Mouse (Mus musculus) CH12.LX (cell line): Measurements from ENCODE around the gene Scg5. TPM values are rescaled to one million over a fixed set of nuclear protein-coding genes. Genes with fewer than 3 reads are reported as not detected.

Source experiments
- DNase-seq: peaks from one replicate; pipeline ENCODE4 v3.0.0-alpha.2; 2013; ENCODE audit errors: extremely low read depth
- H3K27ac ChIP-seq: 2 replicates; pipeline ENCODE4 v1.5.1; 2012; ENCODE audit warnings: low read depth, mild to moderate bottlenecking, control low read depth, moderate library complexity; ENCODE audit not compliant: insufficient read depth
- H3K27me3 ChIP-seq: replicated peaks from 2 replicates; pipeline ENCODE3; 2012; ENCODE audit warnings: inconsistent platforms
- H3K36me3 ChIP-seq, 2 experiments: replicated peaks in 1 of 2; 2 replicates each; pipeline versions ENCODE3 to v1.6.1; 2012; ENCODE audit warnings: inconsistent platforms in 1 of 2, low read length in 1 of 2, mild to moderate bottlenecking in 1 of 2, mixed read lengths in 1 of 2, moderate library complexity in 1 of 2; ENCODE audit not compliant: control insufficient read depth in 1 of 2, insufficient read depth in 1 of 2
- H3K4me1 ChIP-seq, 2 experiments: 2 replicates each; pipeline ENCODE4 v1.6.1; 2012; ENCODE audit warnings: inconsistent platforms in 1 of 2, moderate library complexity in 1 of 2; ENCODE audit not compliant: insufficient read depth in 2 of 2, control insufficient read depth in 1 of 2
- H3K4me2 ChIP-seq: 2 replicates; pipeline ENCODE4 v1.6.1; 2012; ENCODE audit warnings: low read depth, mild to moderate bottlenecking, control low read depth; ENCODE audit not compliant: poor library complexity, insufficient read depth, severe bottlenecking
- H3K4me3 ChIP-seq, 3 experiments: fragments of 150-350 bp in 1 of 3; sonication (generic) in 1 of 3; replicated peaks in 1 of 3; 2 replicates each; pipeline versions ENCODE3 to v1.5.1; 2011 to 2012; ENCODE audit warnings: low read depth in 2 of 3, low read length in 2 of 3, mild to moderate bottlenecking in 2 of 3, moderate library complexity in 2 of 3, control low read depth in 1 of 3, improper control_type of control experiment in 1 of 3, inconsistent platforms in 1 of 3, mixed read lengths in 1 of 3; ENCODE audit not compliant: poor library complexity in 1 of 3
- H3K79me2 ChIP-seq: replicated peaks from 2 replicates; pipeline ENCODE4 v1.6.1; 2012; ENCODE audit warnings: mild to moderate bottlenecking, moderate library complexity; ENCODE audit not compliant: control insufficient read depth, poor library complexity, insufficient read depth, severe bottlenecking; ENCODE audit errors: extremely low read depth
- H3K9ac ChIP-seq: 2 replicates; pipeline ENCODE4 v1.6.1; 2012; ENCODE audit warnings: low read depth, mild to moderate bottlenecking, control low read depth, moderate library complexity; ENCODE audit not compliant: insufficient read depth
- H3K9me3 ChIP-seq: replicated peaks from 2 replicates; pipeline ENCODE3; 2012; ENCODE audit warnings: low read length, inconsistent platforms, mixed read lengths
- CHD1 ChIP-seq: IDR thresholded peaks from 2 replicates; pipeline ENCODE4 v1.6.1; 2012; ENCODE audit warnings: low read depth, low read length, improper control_type of control experiment, inconsistent platforms
- CHD2 ChIP-seq: IDR thresholded peaks from 2 replicates; pipeline ENCODE4 v1.6.1; 2011; ENCODE audit warnings: low read length, improper control_type of control experiment
- CTCF ChIP-seq, 2 experiments: IDR thresholded peaks in 1 of 2; conservative IDR thresholded peaks in 1 of 2; 2 replicates each; pipeline ENCODE4 v1.5.1; 2011 to 2012; ENCODE audit warnings: low read depth in 2 of 2, low read length in 2 of 2, improper control_type of control experiment in 1 of 2, inconsistent platforms in 1 of 2, mild to moderate bottlenecking in 1 of 2, moderate library complexity in 1 of 2
- ELF1 ChIP-seq: IDR thresholded peaks from 2 replicates; pipeline ENCODE4 v1.6.1; 2014; ENCODE audit warnings: low read depth, mild to moderate bottlenecking, inconsistent platforms, low read length, improper control_type of control experiment
- ETS1 ChIP-seq: conservative IDR thresholded peaks from 2 replicates; pipeline ENCODE4 v1.6.1; 2012; ENCODE audit warnings: low read depth, mild to moderate bottlenecking, inconsistent platforms, low read length, improper control_type of control experiment, moderate library complexity
- HCFC1 ChIP-seq: IDR thresholded peaks from 2 replicates; pipeline ENCODE4 v1.6.1; 2012; ENCODE audit warnings: low read depth, mild to moderate bottlenecking, inconsistent platforms, low read length, improper control_type of control experiment
- JUND ChIP-seq: conservative IDR thresholded peaks from 2 replicates; pipeline ENCODE4 v1.6.1; 2011; ENCODE audit warnings: low read depth, low read length, improper control_type of control experiment
- KAT2A ChIP-seq: IDR thresholded peaks from 2 replicates; pipeline ENCODE4 v1.6.1; 2012; ENCODE audit warnings: low read length, improper control_type of control experiment, inconsistent platforms; ENCODE audit not compliant: insufficient replicate concordance
- MAFK ChIP-seq: IDR thresholded peaks from 2 replicates; pipeline ENCODE4 v1.6.1; 2011; ENCODE audit warnings: low read length, improper control_type of control experiment; ENCODE audit not compliant: insufficient replicate concordance
- MAX ChIP-seq: IDR thresholded peaks from 2 replicates; pipeline ENCODE4 v1.6.1; 2011; ENCODE audit warnings: low read length, improper control_type of control experiment
- MAZ ChIP-seq: IDR thresholded peaks from 2 replicates; pipeline ENCODE4 v1.6.1; 2012; ENCODE audit warnings: low read depth, mild to moderate bottlenecking, inconsistent platforms, low read length, improper control_type of control experiment, moderate library complexity
- MEF2A ChIP-seq: IDR thresholded peaks from 2 replicates; pipeline ENCODE4 v1.6.1; 2014; ENCODE audit warnings: low read depth, mild to moderate bottlenecking, inconsistent platforms, low read length, improper control_type of control experiment, borderline replicate concordance
- MXI1 ChIP-seq: IDR thresholded peaks from 2 replicates; pipeline ENCODE4 v1.6.1; 2011; ENCODE audit warnings: mild to moderate bottlenecking, low read depth, low read length, improper control_type of control experiment
- MYC ChIP-seq: IDR thresholded peaks from 2 replicates; pipeline ENCODE4 v1.6.1; 2011; ENCODE audit warnings: low read depth, mild to moderate bottlenecking, improper control_type of control experiment, low read length
- NELFE ChIP-seq: IDR thresholded peaks from 2 replicates; pipeline ENCODE4 v1.6.1; 2011; ENCODE audit warnings: low read depth, low read length, improper control_type of control experiment
- NRF1 ChIP-seq: IDR thresholded peaks from 2 replicates; pipeline ENCODE4 v1.6.1; 2014; ENCODE audit warnings: low read depth, mild to moderate bottlenecking, inconsistent platforms, low read length, improper control_type of control experiment, moderate library complexity
- PAX5 ChIP-seq: IDR thresholded peaks from 2 replicates; pipeline ENCODE4 v1.6.1; 2012; ENCODE audit warnings: low read length, inconsistent platforms, mixed read lengths
- POLR2A ChIP-seq: IDR thresholded peaks from 2 replicates; pipeline ENCODE4 v1.6.1; 2011; ENCODE audit warnings: low read depth, mild to moderate bottlenecking, improper control_type of control experiment, low read length
- POLR2AphosphoS2 ChIP-seq: IDR thresholded peaks from 2 replicates; pipeline ENCODE4 v1.6.1; 2011; ENCODE audit warnings: low read depth, low read length, improper control_type of control experiment
- RAD21 ChIP-seq: IDR thresholded peaks from 2 replicates; pipeline ENCODE4 v1.6.1; 2011; ENCODE audit warnings: low read depth, mild to moderate bottlenecking, low read length, improper control_type of control experiment, moderate library complexity
- RCOR1 ChIP-seq: conservative IDR thresholded peaks from 2 replicates; pipeline ENCODE4 v1.6.1; 2012; ENCODE audit warnings: low read depth, mild to moderate bottlenecking, inconsistent platforms, low read length, improper control_type of control experiment
- SIN3A ChIP-seq: IDR thresholded peaks from 2 replicates; pipeline ENCODE4 v1.6.1; 2012; ENCODE audit warnings: low read length, improper control_type of control experiment, inconsistent platforms
- SMC3 ChIP-seq: IDR thresholded peaks from 2 replicates; pipeline ENCODE4 v1.6.1; 2011; ENCODE audit warnings: low read depth, low read length, improper control_type of control experiment
- TBP ChIP-seq: conservative IDR thresholded peaks from 2 replicates; pipeline ENCODE4 v1.6.1; 2011; ENCODE audit warnings: low read depth, low read length, improper control_type of control experiment
- UBTF ChIP-seq: IDR thresholded peaks from 2 replicates; pipeline ENCODE4 v1.6.1; 2012; ENCODE audit warnings: low read depth, mild to moderate bottlenecking, inconsistent platforms, low read length, improper control_type of control experiment, moderate library complexity
- USF2 ChIP-seq: conservative IDR thresholded peaks from 2 replicates; pipeline ENCODE4 v1.6.1; 2011; ENCODE audit warnings: low read depth, low read length, improper control_type of control experiment
- ZC3H11A ChIP-seq: IDR thresholded peaks from 2 replicates; pipeline ENCODE4 v1.6.1; 2012; ENCODE audit warnings: low read depth, mild to moderate bottlenecking, inconsistent platforms, low read length, improper control_type of control experiment
- ZKSCAN1 ChIP-seq: IDR thresholded peaks from 2 replicates; pipeline ENCODE4 v1.6.1; 2012; ENCODE audit warnings: low read depth, inconsistent platforms, low read length, improper control_type of control experiment, borderline replicate concordance
- ZMIZ1 ChIP-seq: IDR thresholded peaks from 2 replicates; pipeline ENCODE4 v1.6.1; 2012; ENCODE audit warnings: low read depth, mild to moderate bottlenecking, inconsistent platforms, low read length, improper control_type of control experiment
- dilution Hi-C: fragments of 300-500 bp; cut with MboI; formaldehyde crosslinking; loops from 2 replicates; pipeline ENCODE4 v1.14.3; 2020; ENCODE audit warnings: low sequenced_read_pairs; ENCODE audit not compliant: extremely low pct_unique_long_range_greater_than_20kb, extremely low pct_ligation_motif_present
- in situ Hi-C: fragments of 300-500 bp; cut with MboI; formaldehyde crosslinking; loops from 3 replicates; pipeline ENCODE4 v1.14.3; 2019; ENCODE audit warnings: low sequenced_read_pairs, low pct_ligation_motif_present, low pct_unique_long_range_greater_than_20kb, mixed read lengths
- polyA plus RNA-seq: library from polyadenylated mRNA; unstranded; fragments of >175 nt; gene quantifications from 2 replicates; pipeline ENCODE4 v1.2.1, GENCODE M21; 2012; ENCODE audit warnings: low read depth; ENCODE audit not compliant: insufficient read length
- total RNA-seq, 2 experiments: library from RNA; depleted of rRNA; stranded (reverse); fragments of 300-350 nt in 1 of 2; fragments of >200 nt in 1 of 2; gene quantifications; 2 replicates each; pipeline ENCODE4 v1.2.3; 2012 to 2014

Scg5 gene
- total and polyA plus RNA-seq, 3 experiments = not detected

GRCm38 (mm10) chr2:113781521-113781920, 47.4 kb downstream of the Scg5 start:
- Histone ChIP-seq H3K4me3 (no peak overlapping the region), H3K79me2 (no peaks in the 10 kb centered on the region), H3K27ac (no peak overlapping the region), H3K36me3 (no peaks in the 10 kb centered on the region), H3K4me2 (no peak overlapping the region), H3K9me3 (no peaks in the 10 kb centered on the region), H3K27me3 (no peaks in the 10 kb centered on the region), H3K4me1 (peaks cover 10 to 23% of the 10 kb centered on the region in 2 experiments; a peak in 3 of 4 replicates), H3K9ac (no peak overlapping the region)
- no peak for DNase-seq
- TF ChIP-seq TBP (no peak), CTCF (conservative IDR thresholded peaks at IDR 0.05 in 1 of 2, IDR thresholded peaks at IDR 0.05 in 1 of 2; ENCODE audit: low read depth in 2 of 2, low read length in 2 of 2) (no peak), CHD1 (no peak), MAX (no peak), MXI1 (no peak), MEF2A (no peak), MAZ (no peak), UBTF (no peak), ZMIZ1 (no peak), MYC (no peak), ZC3H11A (no peak), ZKSCAN1 (no peak), POLR2A (no peak), JUND (no peak), HCFC1 (no peak), PAX5 (no peak), NRF1 (no peak), SMC3 (no peak), USF2 (no peak)
- dilution Hi-C loops (no loop called here), in situ Hi-C loops (no loop called here)

- no peak for TF ChIP-seq ETS1
- TF ChIP-seq POLR2A = no peak
- TF ChIP-seq KAT2A = no peak
- TF ChIP-seq SMC3 = no peak
- no peak for TF ChIP-seq POLR2AphosphoS2
- TF ChIP-seq JUND = no peak
- TF ChIP-seq MAFK = no peak
- no peak for TF ChIP-seq SIN3A
- TF ChIP-seq NELFE = no peak
- no peak for TF ChIP-seq CHD1
- TF ChIP-seq RCOR1 = no peak
- TF ChIP-seq CHD2 = no peak
- no peak for TF ChIP-seq MEF2A
- TF ChIP-seq MYC = no peak
- no peak for TF ChIP-seq UBTF
- TF ChIP-seq ELF1 = no peak
- TF ChIP-seq RAD21 = no peak
- TF ChIP-seq ZKSCAN1 = no peak
- Histone ChIP-seq H3K9me3 (no peaks in the 10 kb centered on the region), H3K4me1 (peaks cover 10 to 23% of the 10 kb centered on the region in 2 experiments; a peak in 3 of 4 replicates), H3K27me3 (no peaks in the 10 kb centered on the region), H3K27ac (no peak overlapping the region), H3K79me2 (no peaks in the 10 kb centered on the region), H3K9ac (no peak overlapping the region), H3K4me3 (no peak overlapping the region), H3K36me3 (no peaks in the 10 kb centered on the region), H3K4me2 (no peak overlapping the region)
- no peak for DNase-seq
- dilution Hi-C loops = no loop called here
- in situ Hi-C loops = no loop called here
These were observed 47.8 kb downstream of the Scg5 start for GRCm38 (mm10) chr2:113781107-113781506.
